Mouse (Mus musculus) midbrain, embryonic 16.5 days (tissue): ENCODE measurements at regions not wholly inside any gene's neighbourhood (a gene's known extent, or its start where the extent isn't known, plus 50 kb on each side); places are given as distances from the start of the nearest gene placed in this dataset.

Experiments
- ATAC-seq: fragments of 200-750 bp; cut with Nextera tagmentation; 2 replicates; pipeline ENCODE4 v1.8.0; 2017; ENCODE audit warnings: moderate TSS enrichment
- H3K27ac ChIP-seq: fragments of 300-500 bp; sonication (generic); 2 replicates; pipeline ENCODE4 v1.5.1; 2014; ENCODE audit warnings: mild to moderate bottlenecking, low read length, mixed read lengths
- H3K27me3 ChIP-seq: fragments of 300-500 bp; sonication (generic); 2 replicates; pipeline ENCODE4 v1.6.1; 2014; ENCODE audit warnings: low read depth, low read length, mixed read lengths; ENCODE audit not compliant: control insufficient read depth, insufficient read depth
- H3K36me3 ChIP-seq: fragments of 300-500 bp; sonication (generic); 2 replicates; pipeline ENCODE4 v1.6.1; 2014; ENCODE audit warnings: mild to moderate bottlenecking, low read length, moderate library complexity, mixed read lengths; ENCODE audit not compliant: control insufficient read depth, insufficient read depth
- H3K4me1 ChIP-seq: fragments of 300-500 bp; sonication (generic); 2 replicates; pipeline ENCODE4 v1.6.1; 2014; ENCODE audit warnings: mild to moderate bottlenecking, low read length, mixed read lengths; ENCODE audit not compliant: control insufficient read depth, insufficient read depth
- H3K4me2 ChIP-seq: fragments of 300-500 bp; sonication (generic); 2 replicates; pipeline ENCODE4 v1.6.1; 2014; ENCODE audit warnings: mild to moderate bottlenecking, low read length, mixed read lengths
- H3K4me3 ChIP-seq: fragments of 300-500 bp; sonication (generic); 2 replicates; pipeline ENCODE4 v1.5.1; 2014; ENCODE audit warnings: low read depth, mild to moderate bottlenecking, low read length, moderate library complexity, mixed read lengths
- H3K9ac ChIP-seq: fragments of 300-500 bp; sonication (generic); 2 replicates; pipeline ENCODE4 v1.6.1; 2014; ENCODE audit warnings: low read depth, low read length, mixed read lengths
- H3K9me3 ChIP-seq: fragments of 300-500 bp; sonication (generic); replicated peaks from 2 replicates; pipeline ENCODE4 v1.6.1; 2014; ENCODE audit warnings: mild to moderate bottlenecking, low read length, mixed read lengths; ENCODE audit not compliant: control insufficient read depth, poor library complexity, severe bottlenecking
- WGBS: fragments of 180-500 bp; shearing (Covaris S2); extraction: QIAGEN DNeasy Blood & Tissue Kit; methylation state at CpG from one replicate; pipeline ENCODE4 v1.1.7; 2014; 5-methylcytosine and 5-hydroxymethylcytosine counted together

DNA sequence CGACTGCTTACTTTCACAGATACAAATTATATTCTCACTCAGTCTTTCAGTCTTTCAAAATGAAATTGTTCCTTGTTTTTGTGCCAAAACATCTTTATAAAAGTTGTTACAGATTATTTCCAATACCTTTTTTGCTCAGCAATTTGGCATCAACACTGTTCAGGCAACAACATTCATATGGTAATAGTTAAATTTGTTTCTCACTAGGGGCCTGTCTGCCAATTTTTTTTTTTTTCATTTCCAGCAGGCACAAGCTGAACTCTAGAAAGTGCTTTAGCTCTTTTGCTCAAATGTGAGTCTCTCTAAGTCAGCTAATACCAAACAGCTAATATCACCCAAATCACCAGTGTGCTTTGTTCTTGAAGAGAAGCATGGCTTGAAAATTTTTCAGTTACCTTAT is 199.4 kb downstream of the Antxr2 start:
- Histone ChIP-seq H3K9ac (no peak overlapping the region), H3K36me3 (no peaks in the 10 kb centered on the region), H3K27ac (no peak overlapping the region), H3K9me3 (no peaks in the 10 kb centered on the region), H3K27me3 (no peaks in the 10 kb centered on the region), H3K4me3 (no peak overlapping the region), H3K4me2 (no peak overlapping the region), H3K4me1 (no peaks in the 10 kb centered on the region)
- 81% methylated on average over 1 of the region's 1 CpGs for WGBS
- no peak for ATAC-seq

DNA sequence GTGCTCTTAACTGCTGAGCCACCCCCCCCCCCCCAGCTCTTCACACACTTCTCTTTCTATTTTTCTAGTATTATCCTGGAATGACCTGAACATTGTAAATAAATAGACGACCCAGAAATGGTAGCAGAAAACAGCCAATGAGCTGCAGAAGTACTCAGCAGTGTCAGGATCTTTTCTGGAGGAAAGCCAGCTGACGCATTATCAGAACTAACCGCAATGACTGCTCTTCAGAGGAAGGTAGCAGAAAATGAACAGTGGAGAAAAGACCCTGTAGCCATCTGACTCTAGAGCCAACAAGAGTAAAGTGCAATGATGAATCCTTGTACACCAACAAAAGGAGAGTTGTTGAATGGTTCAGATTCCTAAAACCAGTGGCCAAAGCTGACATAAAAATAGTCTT is 213.4 kb downstream of the Antxr2 start:
- H3K4me2 ChIP-seq: no peak overlapping the region
- H3K27me3 ChIP-seq: no peaks in the 10 kb centered on the region
- no peak overlapping the region for H3K9ac ChIP-seq
- no peak overlapping the region for H3K4me3 ChIP-seq
- H3K9me3 ChIP-seq: no peaks in the 10 kb centered on the region
- no peak for ATAC-seq
- H3K36me3 ChIP-seq: no peaks in the 10 kb centered on the region
- WGBS: 72% methylated on average over 3 of the region's 3 CpGs
- no peak overlapping the region for H3K27ac ChIP-seq
- H3K4me1 ChIP-seq: no peaks in the 10 kb centered on the region

DNA sequence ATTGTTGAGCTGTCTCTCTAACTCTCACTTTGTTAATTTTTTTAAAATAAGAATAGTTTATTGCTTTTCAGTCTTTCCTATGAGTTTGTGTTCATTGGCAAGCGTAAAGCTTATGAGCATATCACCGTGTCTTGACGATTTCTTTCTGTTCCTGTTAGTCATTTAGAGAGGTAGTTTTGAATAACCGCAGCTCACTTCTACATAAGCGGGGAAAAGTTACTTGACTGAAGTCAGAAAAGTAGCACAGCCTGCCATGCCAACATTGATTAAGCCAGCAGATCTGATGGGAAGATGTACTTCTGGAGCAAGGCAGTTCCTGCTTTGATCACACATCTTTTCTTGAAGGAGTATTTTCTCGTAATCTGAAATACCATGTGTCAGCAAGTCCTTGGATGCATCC is 215.5 kb downstream of the Antxr2 start:
- H3K36me3 ChIP-seq: no peaks in the 10 kb centered on the region
- no peak overlapping the region for H3K4me3 ChIP-seq
- 88% methylated on average over 6 of the region's 6 CpGs for WGBS
- no peak for ATAC-seq
- H3K9me3 ChIP-seq: no peaks in the 10 kb centered on the region
- H3K9ac ChIP-seq: no peak overlapping the region
- H3K27ac ChIP-seq: no peak overlapping the region
- H3K27me3 ChIP-seq: no peaks in the 10 kb centered on the region
- H3K4me1 ChIP-seq: no peaks in the 10 kb centered on the region
- H3K4me2 ChIP-seq: no peak overlapping the region

DNA sequence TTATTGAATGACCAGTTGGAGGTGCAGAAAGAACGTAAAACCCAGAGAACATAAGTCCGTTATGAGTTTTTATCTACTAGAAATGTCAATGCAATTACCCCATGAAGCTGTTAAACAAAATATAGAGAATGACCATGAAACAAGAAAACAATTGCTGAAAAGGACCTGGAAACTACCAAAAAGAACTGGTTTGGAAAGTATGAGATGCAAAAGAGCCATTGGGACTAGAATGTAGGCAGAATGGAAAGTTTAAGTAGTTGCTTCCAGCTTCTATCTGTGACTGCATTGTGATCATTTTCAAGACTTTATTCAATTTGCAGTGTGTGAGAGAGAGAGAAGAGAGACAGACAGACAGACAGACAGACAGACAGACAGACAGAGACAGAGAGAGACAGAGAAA is 216.1 kb downstream of the Antxr2 start:
- Histone ChIP-seq H3K4me3 (no peak overlapping the region), H3K9ac (no peak overlapping the region), H3K4me2 (no peak overlapping the region), H3K27me3 (no peaks in the 10 kb centered on the region), H3K9me3 (no peaks in the 10 kb centered on the region), H3K4me1 (no peaks in the 10 kb centered on the region), H3K27ac (no peak overlapping the region), H3K36me3 (no peaks in the 10 kb centered on the region)
- ATAC-seq: no peak
- 86% methylated on average over 2 of the region's 2 CpGs for WGBS

DNA sequence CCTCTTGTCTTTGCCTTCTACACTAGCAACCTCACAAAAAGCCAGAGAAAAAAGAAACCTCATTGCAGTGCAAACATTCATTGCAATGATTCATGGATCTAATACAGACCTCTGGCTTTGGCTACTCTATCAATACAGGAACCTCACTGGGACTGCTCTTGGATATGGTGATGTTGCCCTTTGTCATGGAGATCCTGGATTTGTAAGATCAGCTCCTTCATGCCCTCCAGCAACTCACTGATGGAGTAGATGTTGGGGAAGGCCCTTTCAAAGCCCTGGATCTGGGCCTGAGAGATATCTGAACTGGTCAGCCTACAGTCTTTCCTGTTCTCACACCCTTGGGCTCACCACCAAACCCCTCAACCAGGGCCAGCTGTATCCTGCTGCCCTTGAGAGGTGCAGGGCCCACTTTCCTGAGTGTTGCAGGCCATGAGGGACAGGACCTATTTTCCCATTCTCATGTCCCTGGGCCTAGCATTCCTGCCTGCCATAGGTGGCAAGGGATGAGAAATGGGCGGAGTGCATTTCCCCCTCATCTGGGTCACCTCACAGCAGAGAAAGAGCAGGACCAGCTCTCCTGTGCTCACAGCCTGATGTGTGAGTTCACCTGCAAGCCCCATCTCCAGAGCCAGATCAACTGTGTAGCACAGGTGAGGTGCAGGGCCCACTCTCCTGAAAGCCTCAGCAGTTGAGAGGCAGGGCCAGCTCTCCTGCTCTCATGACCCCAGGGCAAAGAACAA is 218.1 kb downstream of the Antxr2 start:
- 100% methylated on average over 1 of the region's 1 CpGs for WGBS
- H3K9ac ChIP-seq: no peak overlapping the region
- H3K4me1 ChIP-seq: no peaks in the 10 kb centered on the region
- ATAC-seq: no peak
- H3K9me3 ChIP-seq: no peaks in the 10 kb centered on the region
- H3K27ac ChIP-seq: no peak overlapping the region
- no peaks in the 10 kb centered on the region for H3K27me3 ChIP-seq
- H3K4me3 ChIP-seq: no peak overlapping the region
- H3K4me2 ChIP-seq: no peak overlapping the region
- no peaks in the 10 kb centered on the region for H3K36me3 ChIP-seq

DNA sequence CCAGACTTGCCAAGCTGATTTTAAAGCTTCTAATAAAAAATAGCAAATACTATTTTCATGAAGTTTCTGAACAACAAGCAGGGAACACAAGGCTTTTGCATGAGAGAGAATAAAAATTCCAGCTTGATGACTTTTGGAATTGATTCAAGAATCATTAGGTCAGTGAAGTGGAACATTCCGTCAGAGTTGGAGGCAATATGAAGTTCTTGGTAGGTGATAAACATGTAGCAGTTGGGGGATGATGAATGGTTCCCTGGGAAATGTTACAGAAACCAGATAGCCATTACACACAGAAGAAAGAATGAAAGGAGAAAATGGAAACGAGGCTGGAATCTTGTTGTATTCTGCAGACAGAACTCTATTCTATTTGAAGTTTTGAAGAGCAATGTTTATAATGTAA is 221.8 kb downstream of the Antxr2 start:
- H3K4me2 ChIP-seq: no peak overlapping the region
- H3K9me3 ChIP-seq: no peaks in the 10 kb centered on the region
- H3K4me1 ChIP-seq: no peaks in the 10 kb centered on the region
- H3K27me3 ChIP-seq: no peaks in the 10 kb centered on the region
- no peak overlapping the region for H3K4me3 ChIP-seq
- ATAC-seq: no peak
- H3K27ac ChIP-seq: no peak overlapping the region
- 70% methylated on average over 2 of the region's 2 CpGs for whole genome bisulfite sequencing
- H3K36me3 ChIP-seq: no peaks in the 10 kb centered on the region
- no peak overlapping the region for H3K9ac ChIP-seq

DNA sequence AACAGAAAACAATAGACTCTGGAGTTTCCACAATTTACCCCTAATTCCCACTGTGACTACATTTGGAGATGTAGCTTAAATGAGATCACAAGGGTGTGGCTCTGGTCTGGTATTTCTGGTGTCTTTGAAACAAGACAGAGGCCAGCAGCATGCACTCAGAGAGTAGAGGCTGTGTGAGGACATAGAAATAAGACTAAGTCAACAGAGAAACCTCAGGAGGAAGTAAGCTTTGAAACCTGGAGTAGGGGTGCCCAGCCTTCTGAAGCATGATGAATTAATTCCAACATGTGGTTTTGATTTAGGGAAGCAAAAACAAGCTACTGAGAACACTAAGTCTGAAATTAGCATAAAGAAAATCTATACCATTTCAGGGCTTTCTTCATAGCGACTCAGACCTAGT is 223.7 kb downstream of the Antxr2 start:
- Histone ChIP-seq H3K4me1 (no peaks in the 10 kb centered on the region), H3K27ac (no peak overlapping the region), H3K4me3 (no peak overlapping the region), H3K36me3 (no peaks in the 10 kb centered on the region), H3K9me3 (no peaks in the 10 kb centered on the region), H3K9ac (no peak overlapping the region), H3K4me2 (no peak overlapping the region), H3K27me3 (no peaks in the 10 kb centered on the region)
- no peak for ATAC-seq
- WGBS: 82% methylated on average over 1 of the region's 1 CpGs

DNA sequence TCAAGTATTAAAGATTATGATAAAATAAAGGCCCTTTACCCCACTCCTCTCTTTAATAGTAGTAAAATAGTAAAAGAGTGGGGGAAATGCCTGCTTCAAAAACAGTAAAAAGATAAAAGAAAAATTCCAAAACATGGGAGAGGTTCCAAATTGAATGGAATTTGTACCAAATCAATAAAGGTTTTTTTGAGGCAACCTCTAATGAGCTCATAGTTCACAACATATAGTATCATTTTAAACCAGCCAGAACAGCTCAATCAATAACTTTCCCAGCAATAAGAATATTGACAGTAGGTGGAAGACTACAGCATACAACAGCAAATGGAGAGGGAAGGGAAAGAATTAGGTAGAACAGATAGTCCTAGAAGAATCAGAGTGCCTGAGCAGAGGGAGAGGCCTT is 224.1 kb downstream of the Antxr2 start:
- Histone ChIP-seq H3K9ac (no peak overlapping the region), H3K27ac (no peak overlapping the region), H3K27me3 (no peaks in the 10 kb centered on the region), H3K4me3 (no peak overlapping the region), H3K4me2 (no peak overlapping the region), H3K9me3 (no peaks in the 10 kb centered on the region), H3K4me1 (no peaks in the 10 kb centered on the region), H3K36me3 (no peaks in the 10 kb centered on the region)
- no peak for ATAC-seq

DNA sequence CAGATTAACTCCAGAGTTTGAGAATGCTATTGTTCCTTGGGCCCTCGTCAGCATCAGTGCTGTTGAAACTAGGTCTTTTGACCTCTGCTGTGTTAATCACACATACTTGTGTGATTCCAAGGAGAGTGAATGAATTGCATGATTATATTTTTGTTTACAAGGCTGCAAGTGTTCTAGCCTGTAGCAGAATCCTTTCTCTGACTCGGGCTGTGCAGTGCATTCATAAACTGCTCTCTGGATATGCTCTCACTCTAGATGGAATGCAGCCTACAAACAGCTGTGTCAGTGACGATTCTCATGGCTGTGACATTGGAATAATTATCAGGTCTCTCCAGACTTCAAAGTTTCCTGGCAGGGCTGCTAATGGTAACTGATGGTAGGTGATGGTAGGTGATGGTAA is 230.8 kb downstream of the Antxr2 start:
- no peak overlapping the region for H3K9ac ChIP-seq
- H3K4me3 ChIP-seq: no peak overlapping the region
- no peak overlapping the region for H3K27ac ChIP-seq
- no peak overlapping the region for H3K4me2 ChIP-seq
- no peaks in the 10 kb centered on the region for H3K9me3 ChIP-seq
- no peaks in the 10 kb centered on the region for H3K27me3 ChIP-seq
- peak; percentile 58 for ATAC-seq
- 14% methylated on average over 3 of the region's 3 CpGs for WGBS
- H3K4me1 ChIP-seq: no peaks in the 10 kb centered on the region
- no peaks in the 10 kb centered on the region for H3K36me3 ChIP-seq
